Mouse (Mus musculus) MEL (cell line): ENCODE measurements around the gene Anapc13. TPM values are rescaled to one million over a fixed set of nuclear protein-coding genes. Genes with fewer than 3 reads are reported as not detected.

Experiments used
- DNase-seq: peaks from one replicate; pipeline ENCODE4 v3.0.0; 2011; ENCODE audit warnings: low read depth, low spot score
- H3K27ac ChIP-seq: 2 replicates; pipeline ENCODE4 v1.5.1; 2012; ENCODE audit warnings: low read depth, mild to moderate bottlenecking, control low read depth, low read length, moderate library complexity; ENCODE audit not compliant: control insufficient read depth
- H3K27me3 ChIP-seq, 2 experiments: fragments of 150-350 bp in 1 of 2; sonication (generic) in 1 of 2; 2 replicates each; pipeline ENCODE4 v1.6.1; 2012; ENCODE audit warnings: low read length in 2 of 2, mild to moderate bottlenecking in 2 of 2, improper control_type of control experiment in 1 of 2, moderate library complexity in 1 of 2; ENCODE audit not compliant: insufficient read depth in 2 of 2, control insufficient read depth in 1 of 2
- H3K36me3 ChIP-seq, 2 experiments: 2 replicates each; pipeline ENCODE4 v1.6.1; 2012 to 2014; ENCODE audit warnings: low read length in 2 of 2, improper control_type of control experiment in 1 of 2, inconsistent platforms in 1 of 2, mild to moderate bottlenecking in 1 of 2; ENCODE audit not compliant: insufficient read depth in 2 of 2, control insufficient read depth in 1 of 2
- H3K4me1 ChIP-seq, 2 experiments: fragments of 150-350 bp in 1 of 2; sonication (generic) in 1 of 2; 2 replicates each; pipeline ENCODE4 v1.6.1; 2012; ENCODE audit warnings: low read length in 2 of 2, improper control_type of control experiment in 1 of 2, mild to moderate bottlenecking in 1 of 2; ENCODE audit not compliant: insufficient read depth in 2 of 2, control insufficient read depth in 1 of 2
- H3K4me3 ChIP-seq, 2 experiments: fragments of 150-350 bp in 1 of 2; sonication (generic) in 1 of 2; 2 replicates each; pipeline ENCODE4 v1.5.1; 2012; ENCODE audit warnings: low read depth in 2 of 2, low read length in 2 of 2, mild to moderate bottlenecking in 2 of 2, moderate library complexity in 2 of 2, control low read depth in 1 of 2, improper control_type of control experiment in 1 of 2; ENCODE audit not compliant: control insufficient read depth in 1 of 2, insufficient read depth in 1 of 2
- H3K79me2 ChIP-seq: 2 replicates; pipeline ENCODE4 v1.6.1; 2012; ENCODE audit warnings: mild to moderate bottlenecking, low read length, moderate library complexity; ENCODE audit not compliant: control insufficient read depth, poor library complexity, insufficient read depth
- H3K9ac ChIP-seq: 2 replicates; pipeline ENCODE4 v1.6.1; 2012; ENCODE audit warnings: low read depth, mild to moderate bottlenecking, control low read depth, low read length, moderate library complexity; ENCODE audit not compliant: control insufficient read depth, poor library complexity, severe bottlenecking
- H3K9me3 ChIP-seq: fragments of 150-350 bp; sonication (generic); replicated peaks from 2 replicates; pipeline ENCODE4 v1.6.1; 2012; ENCODE audit warnings: mild to moderate bottlenecking, low read length, improper control_type of control experiment, moderate library complexity; ENCODE audit not compliant: insufficient read depth
- CHD1 ChIP-seq: IDR thresholded peaks from 2 replicates; pipeline ENCODE4 v1.6.1; 2012; ENCODE audit warnings: low read depth, mild to moderate bottlenecking, inconsistent platforms, low read length, improper control_type of control experiment
- CHD2 ChIP-seq: IDR thresholded peaks from 2 replicates; pipeline ENCODE4 v1.6.1; 2011; ENCODE audit warnings: low read length, improper control_type of control experiment
- CTCF ChIP-seq, 3 experiments: IDR thresholded peaks in 2 of 3; conservative IDR thresholded peaks in 1 of 3; 2 replicates each; pipeline ENCODE4 v1.5.1; 2011 to 2012; ENCODE audit warnings: low read length in 3 of 3, low read depth in 2 of 3, mild to moderate bottlenecking in 2 of 3, improper control_type of control experiment in 1 of 3, inconsistent platforms in 1 of 3, mixed read lengths in 1 of 3, moderate library complexity in 1 of 3; ENCODE audit not compliant: control insufficient read depth in 1 of 3, insufficient read depth in 1 of 3, poor library complexity in 1 of 3, severe bottlenecking in 1 of 3
- ETS1 ChIP-seq: IDR thresholded peaks from 2 replicates; pipeline ENCODE4 v1.6.1; 2012; ENCODE audit warnings: low read depth, mild to moderate bottlenecking, inconsistent platforms, low read length, improper control_type of control experiment, moderate library complexity
- GABPA ChIP-seq: IDR thresholded peaks from 2 replicates; pipeline ENCODE4 v1.6.1; 2012; ENCODE audit warnings: low read depth, mild to moderate bottlenecking, inconsistent platforms, low read length, improper control_type of control experiment, moderate library complexity
- HCFC1 ChIP-seq: IDR thresholded peaks from 2 replicates; pipeline ENCODE4 v1.6.1; 2012; ENCODE audit warnings: low read depth, mild to moderate bottlenecking, inconsistent platforms, low read length, improper control_type of control experiment, moderate library complexity
- MAX ChIP-seq: IDR thresholded peaks from 2 replicates; pipeline ENCODE4 v1.6.1; 2011; ENCODE audit warnings: low read length, improper control_type of control experiment
- MEF2A ChIP-seq: IDR thresholded peaks from 2 replicates; pipeline ENCODE4 v1.6.1; 2014; ENCODE audit warnings: low read depth, mild to moderate bottlenecking, inconsistent platforms, low read length, improper control_type of control experiment; ENCODE audit not compliant: poor library complexity, insufficient replicate concordance, severe bottlenecking; ENCODE audit errors: extremely low read depth
- MYB ChIP-seq: IDR thresholded peaks from 2 replicates; pipeline ENCODE4 v1.6.1; 2011; ENCODE audit warnings: mild to moderate bottlenecking, low read depth, low read length, improper control_type of control experiment
- NELFE ChIP-seq: IDR thresholded peaks from 2 replicates; pipeline ENCODE4 v1.6.1; 2011; ENCODE audit warnings: low read depth, low read length, improper control_type of control experiment
- POLR2AphosphoS2 ChIP-seq: IDR thresholded peaks from 2 replicates; pipeline ENCODE4 v1.6.1; 2011; ENCODE audit warnings: low read length, improper control_type of control experiment
- POLR2AphosphoS5 ChIP-seq: IDR thresholded peaks from 2 replicates; pipeline ENCODE4 v1.6.1; 2012; ENCODE audit warnings: low read depth, borderline replicate concordance, mild to moderate bottlenecking, inconsistent platforms, low read length, moderate library complexity, mixed read lengths
- RAD21 ChIP-seq: IDR thresholded peaks from 2 replicates; pipeline ENCODE4 v1.6.1; 2011; ENCODE audit warnings: mild to moderate bottlenecking, low read depth, low read length, improper control_type of control experiment
- SIN3A ChIP-seq: IDR thresholded peaks from 2 replicates; pipeline ENCODE4 v1.6.1; 2012; ENCODE audit warnings: low read length, improper control_type of control experiment, inconsistent platforms
- SMC3 ChIP-seq: IDR thresholded peaks from 2 replicates; pipeline ENCODE4 v1.6.1; 2011; ENCODE audit warnings: low read depth, low read length, improper control_type of control experiment
- TAL1 ChIP-seq: IDR thresholded peaks from 2 replicates; pipeline ENCODE4 v1.6.1; 2012; ENCODE audit warnings: mild to moderate bottlenecking, inconsistent platforms, low read length, moderate library complexity, mixed read lengths
- TBP ChIP-seq: IDR thresholded peaks from 2 replicates; pipeline ENCODE4 v1.8.0; 2011; ENCODE audit warnings: low read depth, low read length, improper control_type of control experiment
- USF1 ChIP-seq: IDR thresholded peaks from 2 replicates; pipeline ENCODE4 v1.6.1; 2014; ENCODE audit warnings: low read depth, mild to moderate bottlenecking, inconsistent platforms, low read length, improper control_type of control experiment, moderate library complexity
- ZC3H11A ChIP-seq: IDR thresholded peaks from 2 replicates; pipeline ENCODE4 v1.6.1; 2012; ENCODE audit warnings: low read depth, mild to moderate bottlenecking, inconsistent platforms, low read length, improper control_type of control experiment
- ZKSCAN1 ChIP-seq: IDR thresholded peaks from 2 replicates; pipeline ENCODE4 v1.6.1; 2012; ENCODE audit warnings: low read depth, mild to moderate bottlenecking, inconsistent platforms, low read length, improper control_type of control experiment, moderate library complexity
- ZMIZ1 ChIP-seq: IDR thresholded peaks from 2 replicates; pipeline ENCODE4 v1.6.1; 2012; ENCODE audit warnings: low read depth, mild to moderate bottlenecking, inconsistent platforms, low read length, improper control_type of control experiment, moderate library complexity
- ZNF384 ChIP-seq: IDR thresholded peaks from 2 replicates; pipeline ENCODE4 v1.6.1; 2012; ENCODE audit warnings: low read depth, mild to moderate bottlenecking, inconsistent platforms, low read length, improper control_type of control experiment
- polyA plus RNA-seq, 2 experiments: library from polyadenylated mRNA; stranded (reverse) in 1 of 2; unstranded in 1 of 2; fragments of >175 nt in 1 of 2; fragments of >200 nt in 1 of 2; gene quantifications; 2 replicates each; pipeline versions ENCODE4 v1.2.1 to v1.2.4; 2012; ENCODE audit warnings: low replicate concordance in 2 of 2, low read depth in 1 of 2; ENCODE audit not compliant: insufficient read length in 2 of 2, insufficient read depth in 1 of 2, missing spikeins in 1 of 2
- total RNA-seq: library from RNA; depleted of rRNA; stranded (reverse); fragments of 300-350 nt; gene quantifications from 2 replicates; pipeline ENCODE4 v1.2.3, GENCODE M21; 2012

Gene Anapc13
- total and polyA plus RNA-seq, 3 experiments = 89.9 to 113 TPM; not detected in 1

- no peak overlapping the region for H3K4me3 ChIP-seq
- no peaks in the 10 kb centered on the region; a peak in 1 of 4 replicates for H3K27me3 ChIP-seq
- no peaks in the 10 kb centered on the region for H3K4me1 ChIP-seq
- H3K36me3 ChIP-seq = no peaks in the 10 kb centered on the region
- no peak for DNase-seq
- H3K9ac ChIP-seq = no peak overlapping the region
- H3K9me3 ChIP-seq = no peaks in the 10 kb centered on the region
- no peaks in the 10 kb centered on the region for H3K79me2 ChIP-seq
- H3K27ac ChIP-seq = no peak overlapping the region
- no peak for TF ChIP-seq NELFE
- no peak for TF ChIP-seq CHD2
- TF ChIP-seq MAX = no peak
- TF ChIP-seq GABPA = no peak
- TF ChIP-seq HCFC1 = no peak
- TF ChIP-seq POLR2AphosphoS5 = no peak
- TF ChIP-seq ZNF384 = no peak
- no peak for TF ChIP-seq ETS1
- TF ChIP-seq MEF2A = no peak
- TF ChIP-seq ZC3H11A = no peak
- no peak for TF ChIP-seq USF1
- no peak for TF ChIP-seq CHD1
- no peak for TF ChIP-seq SIN3A
- no peak for TF ChIP-seq ZMIZ1
- no peak for TF ChIP-seq TBP
- TF ChIP-seq RAD21 = no peak
Measured at GRCm38 (mm10) chr9:102651199-102651720, 25.2 kb downstream of the Anapc13 start.

- Histone ChIP-seq H3K9ac (no peak overlapping the region), H3K79me2 (no peaks in the 10 kb centered on the region), H3K27me3 (no peaks in the 10 kb centered on the region; a peak in 1 of 4 replicates)
- no peak for TF ChIP-seq POLR2AphosphoS2
- TF ChIP-seq HCFC1 = no peak
- TF ChIP-seq POLR2AphosphoS5 = no peak
- TF ChIP-seq ZNF384 = no peak
- no peak for TF ChIP-seq ZC3H11A
- TF ChIP-seq ZMIZ1 = no peak
- TF ChIP-seq RAD21 = no peak
- no peak for TF ChIP-seq NELFE
- no peak for TF ChIP-seq CTCF (IDR thresholded peaks at IDR 0.05 in 2 of 3, conservative IDR thresholded peaks at IDR 0.05 in 1 of 3; ENCODE audit: control insufficient read depth in 1 of 3, insufficient read depth in 1 of 3, low read depth in 2 of 3, low read length in 3 of 3, poor library complexity in 1 of 3, severe bottlenecking in 1 of 3)
- no peak for TF ChIP-seq SMC3
- TF ChIP-seq ZKSCAN1 = no peak
- no peak for TF ChIP-seq TBP
- no peak for TF ChIP-seq CHD2
- TF ChIP-seq MYB = no peak
- TF ChIP-seq GABPA = no peak
- TF ChIP-seq TAL1 = no peak
- no peak for TF ChIP-seq ETS1
- TF ChIP-seq, all 39 proteins: peak for 0
- DNase-seq = no peak
- no peak overlapping the region for H3K4me3 ChIP-seq
- H3K36me3 ChIP-seq = no peaks in the 10 kb centered on the region
- no peak overlapping the region for H3K27ac ChIP-seq
- H3K4me1 ChIP-seq = no peaks in the 10 kb centered on the region
- no peaks in the 10 kb centered on the region for H3K9me3 ChIP-seq
Measured at GRCm38 (mm10) chr9:102656355-102657095, 30.4 kb downstream of the Anapc13 start.
